Mouse (Mus musculus): ENCODE data around the gene Rfpl4. TPM values are rescaled to one million over a fixed set of nuclear protein-coding genes. Genes with fewer than 3 reads are reported as not detected.

The Rfpl4 gene
- polyA plus RNA-seq, 1 experiment from 2014 or later, result not detected

GRCm38 (mm10) chr7:5092381-5092780 lies 24.4 kb downstream of the Rfpl4 start:
- Histone ChIP-seq H3K4me3 (replicated peaks) (no peak overlapping the region), H3K36me3 (peaks cover 93% of the 10 kb centered on the region), H3K4me2 (no peak overlapping the region), H3K27me3 (no peaks in the 10 kb centered on the region), H3K9me3 (replicated peaks) (no peaks in the 10 kb centered on the region), H3K4me1 (no peaks in the 10 kb centered on the region), H3K27ac (no peak overlapping the region), H3K9ac (no peak overlapping the region)
- ATAC-seq (replicated peaks; ENCODE audit: low FRiP score), result no peak
- WGBS, result 79% methylated on average over 6 of the region's 6 CpGs

GRCm38 (mm10) chr7:5091008-5091728 lies 25.6 kb downstream of the Rfpl4 start:
- Histone ChIP-seq H3K4me3 (replicated peaks) (no peak overlapping the region), H3K9ac (no peak overlapping the region), H3K27me3 (no peaks in the 10 kb centered on the region), H3K36me3 (peaks cover 89% of the 10 kb centered on the region), H3K27ac (no peak overlapping the region), H3K4me2 (no peak overlapping the region), H3K9me3 (replicated peaks) (no peaks in the 10 kb centered on the region), H3K4me1 (peaks cover 5% of the 10 kb centered on the region; the same call in 1 of the 2 replicates)
- WGBS, result 92% methylated on average over 15 of the region's 15 CpGs
- no peak for ATAC-seq (replicated peaks; ENCODE audit: low FRiP score)

- H3K9me3 ChIP-seq (replicated peaks), result no peaks in the 10 kb centered on the region
- H3K4me3 ChIP-seq (replicated peaks), result no peak overlapping the region
- no peak overlapping the region for H3K27ac ChIP-seq
- H3K4me2 ChIP-seq, result no peak overlapping the region
- no peaks in the 10 kb centered on the region for H3K27me3 ChIP-seq
- no peak for ATAC-seq (replicated peaks; ENCODE audit: low FRiP score)
- 93% methylated on average over 15 of the region's 15 CpGs for WGBS
- H3K4me1 ChIP-seq, result peaks cover 5% of the 10 kb centered on the region; the same call in 1 of the 2 replicates
- no peak overlapping the region for H3K9ac ChIP-seq
- H3K36me3 ChIP-seq, result peaks cover 89% of the 10 kb centered on the region
Observed at GRCm38 (mm10) chr7:5089853-5090252, 26.9 kb downstream of the Rfpl4 start.

DNA sequence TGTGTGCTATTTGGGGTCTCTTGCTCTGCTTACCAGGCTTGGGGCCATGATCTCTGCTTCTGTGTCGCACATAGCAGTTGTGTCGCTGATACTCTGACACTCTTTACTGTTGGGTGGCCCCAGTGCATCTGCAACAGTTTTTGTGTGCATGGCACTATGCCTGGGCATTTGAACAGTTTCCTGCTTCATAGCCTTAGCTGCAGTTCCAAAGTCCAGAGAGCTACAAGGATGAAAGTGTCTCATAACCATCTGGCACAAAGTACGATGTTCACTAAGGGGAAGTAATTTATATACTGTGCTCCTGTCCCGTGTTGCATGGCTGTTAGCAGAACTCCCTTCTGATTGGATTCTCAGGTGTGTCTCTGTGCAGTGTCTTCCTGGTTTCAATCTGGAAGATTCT lies 28.9 kb downstream of the Rfpl4 start:
- WGBS, result 83% methylated on average over 4 of the region's 4 CpGs
- no peak for ATAC-seq (replicated peaks; ENCODE audit: low FRiP score)
- Histone ChIP-seq H3K9ac (no peak overlapping the region), H3K4me2 (no peak overlapping the region), H3K27me3 (no peaks in the 10 kb centered on the region), H3K27ac (no peak overlapping the region), H3K9me3 (replicated peaks) (no peaks in the 10 kb centered on the region), H3K4me3 (replicated peaks) (no peak overlapping the region), H3K36me3 (peaks cover 89% of the 10 kb centered on the region), H3K4me1 (peaks cover 14% of the 10 kb centered on the region; the same call in 1 of the 2 replicates)

DNA sequence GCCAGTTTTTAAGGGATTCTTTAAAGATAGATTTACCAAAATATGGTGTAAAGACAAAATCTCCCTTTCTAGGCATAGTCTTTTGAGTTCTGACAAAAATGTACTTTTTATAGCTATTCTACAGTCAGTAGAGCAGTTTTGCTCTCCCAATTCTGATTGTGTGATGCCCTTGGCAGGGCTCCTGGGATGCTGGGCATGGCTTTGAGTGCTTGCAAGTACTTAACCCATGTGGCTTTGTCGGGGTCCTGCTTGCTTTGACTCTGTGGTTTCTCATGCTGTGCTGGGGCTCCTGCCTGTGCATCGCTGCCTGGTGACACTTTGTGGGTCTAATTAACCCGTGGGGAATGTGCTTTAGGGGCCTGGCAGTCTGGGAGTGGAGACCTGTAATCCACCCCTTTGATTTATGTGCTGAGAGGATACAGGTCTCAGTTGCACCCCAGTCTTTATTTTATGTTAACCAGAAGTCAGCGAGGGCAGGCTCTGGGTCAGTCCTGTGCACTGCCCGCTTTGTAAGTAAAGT lies 29.8 kb downstream of the Rfpl4 start:
- Histone ChIP-seq H3K4me2 (no peak overlapping the region), H3K36me3 (peaks cover 83% of the 10 kb centered on the region), H3K9ac (no peak overlapping the region), H3K27ac (no peak overlapping the region), H3K4me1 (peaks cover 16% of the 10 kb centered on the region), H3K27me3 (no peaks in the 10 kb centered on the region), H3K4me3 (replicated peaks) (no peak overlapping the region), H3K9me3 (replicated peaks) (no peaks in the 10 kb centered on the region)
- ATAC-seq (replicated peaks; ENCODE audit: low FRiP score), result no peak
- WGBS, result 40% methylated on average over 5 of the region's 5 CpGs

GRCm38 (mm10) chr7:5085512-5085911 lies 31.2 kb downstream of the Rfpl4 start:
- no peak overlapping the region for H3K4me2 ChIP-seq
- no peaks in the 10 kb centered on the region for H3K9me3 ChIP-seq (replicated peaks)
- no peak overlapping the region for H3K27ac ChIP-seq
- H3K36me3 ChIP-seq, result peaks cover 70% of the 10 kb centered on the region
- H3K4me3 ChIP-seq (replicated peaks), result no peak overlapping the region
- H3K4me1 ChIP-seq, result peaks cover 30% of the 10 kb centered on the region
- no peaks in the 10 kb centered on the region for H3K27me3 ChIP-seq
- WGBS, result 94% methylated on average over 1 of the region's 1 CpGs
- no peak for ATAC-seq (replicated peaks; ENCODE audit: low FRiP score)
- no peak overlapping the region for H3K9ac ChIP-seq

GRCm38 (mm10) chr7:5083325-5084105 lies 33.2 kb downstream of the Rfpl4 start:
- peaks cover 30% of the 10 kb centered on the region for H3K4me1 ChIP-seq
- H3K9ac ChIP-seq, result no peak overlapping the region
- WGBS, result 88% methylated on average over 18 of the region's 18 CpGs
- no peak for ATAC-seq (replicated peaks; ENCODE audit: low FRiP score)
- no peak overlapping the region for H3K27ac ChIP-seq
- peaks cover 61% of the 10 kb centered on the region for H3K36me3 ChIP-seq
- H3K4me3 ChIP-seq (replicated peaks), result no peak overlapping the region
- H3K27me3 ChIP-seq, result no peaks in the 10 kb centered on the region
- H3K4me2 ChIP-seq, result no peak overlapping the region
- no peaks in the 10 kb centered on the region for H3K9me3 ChIP-seq (replicated peaks)

- peak overlapping the region; percentile 76; the same call in 1 of the 2 replicates for H3K4me2 ChIP-seq
- H3K27ac ChIP-seq, result no peak overlapping the region
- H3K4me1 ChIP-seq, result peaks cover 26% of the 10 kb centered on the region
- H3K36me3 ChIP-seq, result peaks cover 67% of the 10 kb centered on the region
- no peaks in the 10 kb centered on the region for H3K27me3 ChIP-seq
- no peak overlapping the region for H3K4me3 ChIP-seq (replicated peaks)
- 96% methylated on average over 2 of the region's 2 CpGs for WGBS
- H3K9me3 ChIP-seq (replicated peaks), result no peaks in the 10 kb centered on the region
- no peak overlapping the region for H3K9ac ChIP-seq
- no peak for ATAC-seq (replicated peaks; ENCODE audit: low FRiP score)
Observed at GRCm38 (mm10) chr7:5081939-5082338, 34.8 kb downstream of the Rfpl4 start.

GRCm38 (mm10) chr7:5081241-5081640 lies 35.5 kb downstream of the Rfpl4 start:
- Histone ChIP-seq H3K9ac (peak overlapping the region; percentile 98), H3K27me3 (no peaks in the 10 kb centered on the region), H3K36me3 (peaks cover 70% of the 10 kb centered on the region), H3K4me2 (peak overlapping the region; percentile 76), H3K4me1 (peaks cover 24% of the 10 kb centered on the region), H3K9me3 (replicated peaks) (no peaks in the 10 kb centered on the region), H3K4me3 (replicated peaks) (peak overlapping the region; percentile 99), H3K27ac (0 out of 2 replicates have a peak overlapping the region, but pooled peaks have one; percentile 96)
- WGBS, result 67% methylated on average over 6 of the region's 6 CpGs
- ATAC-seq (replicated peaks; ENCODE audit: low FRiP score), result no peak

GRCm38 (mm10) chr7:5080815-5081214 lies 35.9 kb downstream of the Rfpl4 start:
- Histone ChIP-seq H3K4me1 (peaks cover 24% of the 10 kb centered on the region), H3K27me3 (no peaks in the 10 kb centered on the region), H3K4me3 (replicated peaks) (peak overlapping the region; percentile 99), H3K9ac (peak overlapping the region; percentile 98), H3K9me3 (replicated peaks) (no peaks in the 10 kb centered on the region), H3K4me2 (peak overlapping the region; percentile 76), H3K27ac (peak overlapping the region; percentile 96), H3K36me3 (peaks cover 69% of the 10 kb centered on the region)
- ATAC-seq (replicated peaks; ENCODE audit: low FRiP score), result no peak
- WGBS, result 16% methylated on average over 6 of the region's 6 CpGs

DNA sequence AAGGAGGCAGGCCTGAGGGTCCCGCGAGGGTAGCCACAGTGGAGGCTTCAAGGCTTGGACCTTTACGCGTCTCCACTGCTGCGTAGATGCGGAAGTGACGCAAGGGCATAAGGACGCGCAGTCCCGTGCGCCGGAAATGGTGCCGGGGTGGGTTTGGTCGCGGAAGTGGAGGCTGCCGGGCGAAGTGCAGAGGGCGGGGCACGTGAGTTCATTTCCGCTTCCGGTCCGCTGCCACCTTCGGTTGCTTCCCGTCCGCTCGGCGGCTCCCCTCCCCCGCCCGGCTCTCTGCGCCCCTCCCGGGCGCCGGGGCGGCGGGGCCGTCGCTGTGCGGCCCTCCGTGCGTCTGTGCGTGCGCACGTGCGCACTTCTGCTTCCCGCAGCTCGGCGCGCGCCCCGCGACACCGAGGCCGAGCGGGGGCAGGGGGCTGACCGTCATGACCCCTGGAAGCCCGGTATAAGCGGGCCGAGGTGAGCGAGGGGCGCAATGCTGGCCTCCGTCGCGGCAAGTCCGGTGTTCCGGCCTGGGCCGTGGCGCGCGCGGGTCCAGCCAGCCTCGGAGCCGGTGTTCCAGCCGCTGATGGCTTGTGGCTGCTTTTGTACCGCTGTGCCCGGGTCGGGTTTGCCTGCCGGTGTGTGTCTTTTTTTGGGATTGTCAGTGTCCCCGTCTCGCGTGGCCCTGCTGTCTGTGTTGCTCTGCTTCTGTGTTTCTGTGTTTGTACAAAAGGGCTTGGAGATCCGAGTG lies 36.6 kb downstream of the Rfpl4 start, which contains the start of gene Epn1:
Gene Epn1, plus strand, starts transcription at position 226 of the 742 bp plus-strand sequence.
- WGBS, result under 1% methylated on average over 78 of the region's 81 CpGs
- Histone ChIP-seq H3K36me3 (peaks cover 68% of the 10 kb centered on the region), H3K27ac (peak within 1 kb of the TSS; percentile 96), H3K4me3 (replicated peaks) (peak within 1 kb of the TSS; percentile 99), H3K4me2 (peak within 1 kb of the TSS; percentile 76), H3K9ac (peak within 1 kb of the TSS; percentile 98), H3K4me1 (peaks cover 24% of the 10 kb centered on the region), H3K27me3 (no peaks in the 10 kb centered on the region), H3K9me3 (replicated peaks) (no peaks in the 10 kb centered on the region)
- ATAC-seq (replicated peaks; ENCODE audit: low FRiP score), result peak; percentile 97

All from kidney, embryonic 15.5 days (tissue).